Mouse (Mus musculus): ENCODE results near the gene Lsm7. TPM values are rescaled to one million over a fixed set of nuclear protein-coding genes. Genes with fewer than 3 reads are reported as not detected.
"Not testable (repeated sequence)": the region's sequence is repeated elsewhere in the genome, so short reads cannot be mapped to it uniquely, and the experiment has no call there.

The Lsm7 gene
- polyA plus RNA-seq, 1 experiment from 2014 or later, result 358 TPM

DNA sequence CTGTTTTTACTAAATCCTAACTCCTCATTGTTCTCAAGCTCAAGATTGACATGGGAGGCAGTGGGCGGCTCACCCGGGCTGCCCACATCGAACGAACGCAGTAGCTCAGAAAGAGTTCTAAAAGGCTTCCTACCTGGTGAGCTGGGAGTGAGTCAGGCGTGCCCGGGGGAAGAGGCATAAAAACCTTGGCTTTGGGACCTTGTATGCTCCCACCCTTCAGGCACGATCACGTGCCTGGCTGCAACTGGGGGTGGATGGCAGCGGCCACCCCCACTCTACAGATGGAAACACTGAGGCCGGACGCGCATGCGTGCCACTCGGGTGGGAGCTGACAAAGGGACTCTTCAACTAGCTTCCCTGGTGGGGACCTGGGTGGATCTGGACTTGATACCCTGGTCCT is 12.7 kb downstream of the Lsm7 start:
- H3K4me3 ChIP-seq, result no peak overlapping the region
- no peak overlapping the region for H3K27ac ChIP-seq
- WGBS, result 85% methylated on average over 15 of the region's 15 CpGs
- peaks cover 83% of the 10 kb centered on the region for H3K27me3 ChIP-seq (ENCODE audit: low read depth, poor library complexity, severe bottlenecking)
- peaks cover 30% of the 10 kb centered on the region for H3K4me1 ChIP-seq
- no peaks in the 10 kb centered on the region for H3K9me3 ChIP-seq (replicated peaks)
- H3K36me3 ChIP-seq, result no peaks in the 10 kb centered on the region
- no peak for DNase-seq (ENCODE audit: low spot score)

DNA sequence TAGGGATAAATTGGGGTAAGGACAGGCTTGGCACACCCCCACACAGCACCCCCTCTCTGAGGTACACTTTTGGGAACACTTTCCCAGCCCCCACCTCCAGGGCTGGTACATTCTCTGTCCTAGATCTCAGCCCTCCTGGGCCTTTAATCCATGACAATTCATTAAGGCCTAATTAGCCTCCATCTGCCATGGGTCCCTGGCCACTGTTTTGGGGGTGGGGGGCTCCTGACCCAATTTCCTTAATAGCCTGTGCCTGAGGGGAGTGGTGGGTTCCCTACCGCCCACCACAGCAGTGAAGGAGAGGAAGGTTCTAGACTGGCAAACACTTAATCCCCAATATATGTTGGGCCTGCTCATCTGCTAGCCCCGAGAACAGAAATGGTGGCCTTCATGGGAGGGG is 13.3 kb downstream of the Lsm7 start:
- Histone ChIP-seq H3K4me3 (no peak overlapping the region), H3K4me1 (peaks cover 36% of the 10 kb centered on the region), H3K9me3 (replicated peaks) (no peaks in the 10 kb centered on the region), H3K27me3 (ENCODE audit: low read depth, poor library complexity, severe bottlenecking) (peaks cover 89% of the 10 kb centered on the region), H3K36me3 (no peaks in the 10 kb centered on the region), H3K27ac (no peak overlapping the region)
- DNase-seq (ENCODE audit: low spot score), result no peak
- 70% methylated on average over 2 of the region's 2 CpGs for WGBS

DNA sequence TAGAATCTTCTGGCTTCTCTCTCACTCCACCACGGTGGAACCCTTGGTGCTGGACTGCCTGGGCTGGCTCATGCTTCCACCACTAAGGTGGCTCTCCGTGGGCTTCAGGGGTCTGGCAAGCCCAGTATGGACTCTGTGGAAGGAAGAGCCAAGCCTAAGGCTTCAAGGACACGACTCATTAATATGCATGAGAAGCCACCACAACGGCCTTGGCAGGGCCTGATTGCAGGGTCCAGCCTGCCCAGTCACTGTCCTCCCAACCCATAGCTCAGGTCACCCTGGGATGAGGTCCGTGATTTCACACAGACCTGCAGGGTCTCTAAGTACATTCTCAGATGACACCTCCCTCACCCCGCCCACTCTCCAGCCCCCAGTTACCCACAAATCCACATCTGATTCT is 15.2 kb downstream of the Lsm7 start:
- Histone ChIP-seq H3K27me3 (ENCODE audit: low read depth, poor library complexity, severe bottlenecking) (peaks cover 90% of the 10 kb centered on the region), H3K9me3 (replicated peaks) (no peaks in the 10 kb centered on the region), H3K27ac (no peak overlapping the region), H3K4me1 (peaks cover 43% of the 10 kb centered on the region), H3K36me3 (no peaks in the 10 kb centered on the region), H3K4me3 (no peak overlapping the region)
- no peak for DNase-seq (ENCODE audit: low spot score)
- 61% methylated on average over 6 of the region's 6 CpGs for WGBS

DNA sequence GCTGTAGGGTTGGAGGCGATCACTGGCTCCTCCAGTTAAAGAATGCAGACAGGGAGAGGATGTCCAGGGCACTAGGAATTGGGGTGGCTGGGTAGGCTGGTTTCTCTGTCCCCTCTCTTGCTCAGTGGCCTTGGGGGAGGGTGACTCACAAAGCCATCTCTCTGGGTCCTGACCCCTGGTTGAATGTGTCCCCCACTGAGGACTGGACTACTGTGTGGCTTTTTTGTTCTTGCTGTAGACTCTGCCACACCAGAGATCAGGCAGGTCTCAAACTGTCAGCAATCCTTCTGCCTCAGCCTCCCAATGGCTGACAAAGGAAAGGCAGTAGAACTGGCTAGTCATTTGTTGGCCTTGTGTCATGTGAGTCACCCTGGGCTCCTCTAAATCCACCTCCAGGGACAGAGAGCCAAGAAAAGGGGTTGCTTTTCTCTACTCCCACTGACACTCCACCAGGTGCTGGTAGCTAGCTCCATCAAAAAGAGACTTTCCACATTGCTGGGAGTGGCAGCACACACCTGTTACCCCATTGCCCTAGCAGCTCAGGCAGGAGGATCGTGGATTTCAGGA is 16.6 kb downstream of the Lsm7 start:
- peaks cover 90% of the 10 kb centered on the region for H3K27me3 ChIP-seq (ENCODE audit: low read depth, poor library complexity, severe bottlenecking)

DNA sequence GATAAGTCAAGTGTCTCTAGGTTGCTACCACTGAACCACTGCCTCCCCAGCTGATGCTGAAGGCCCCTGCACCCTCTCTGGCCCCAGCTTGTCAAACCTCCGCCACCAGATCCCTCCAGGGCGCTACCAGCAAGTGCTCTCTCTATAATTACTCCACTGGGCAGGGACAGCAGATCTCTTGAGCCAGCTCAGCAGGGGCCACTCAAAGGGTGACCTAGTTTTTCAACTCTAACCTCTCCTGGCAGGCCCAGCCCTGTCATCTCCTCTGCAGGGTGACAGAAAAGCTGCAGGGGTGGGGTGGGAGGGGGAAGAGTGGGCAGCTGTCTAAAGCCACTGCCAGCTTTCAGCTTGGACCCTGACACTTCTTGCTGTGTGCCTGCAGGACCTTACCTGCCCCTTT is 17.2 kb downstream of the Lsm7 start:
- Histone ChIP-seq H3K27me3 (ENCODE audit: low read depth, poor library complexity, severe bottlenecking) (peaks cover 90% of the 10 kb centered on the region), H3K4me1 (peaks cover 38% of the 10 kb centered on the region), H3K36me3 (no peaks in the 10 kb centered on the region), H3K4me3 (no peak overlapping the region), H3K9me3 (replicated peaks) (no peaks in the 10 kb centered on the region; the same call in 1 of the 2 replicates), H3K27ac (no peak overlapping the region; the same call in 1 of the 2 replicates)
- DNase-seq (ENCODE audit: low spot score), result no peak
- WGBS, result 7% methylated on average over 2 of the region's 2 CpGs

More for the DNA sequence above, 16.6 kb downstream of the Lsm7 start:
- Histone ChIP-seq H3K9me3 (replicated peaks) (no peaks in the 10 kb centered on the region; the same call in 1 of the 2 replicates), H3K4me1 (peaks cover 39% of the 10 kb centered on the region), H3K36me3 (no peaks in the 10 kb centered on the region), H3K4me3 (no peak overlapping the region), H3K27ac (no peak overlapping the region)
- 69% methylated on average over 2 of the region's 2 CpGs for WGBS
- no peak for DNase-seq (ENCODE audit: low spot score)

DNA sequence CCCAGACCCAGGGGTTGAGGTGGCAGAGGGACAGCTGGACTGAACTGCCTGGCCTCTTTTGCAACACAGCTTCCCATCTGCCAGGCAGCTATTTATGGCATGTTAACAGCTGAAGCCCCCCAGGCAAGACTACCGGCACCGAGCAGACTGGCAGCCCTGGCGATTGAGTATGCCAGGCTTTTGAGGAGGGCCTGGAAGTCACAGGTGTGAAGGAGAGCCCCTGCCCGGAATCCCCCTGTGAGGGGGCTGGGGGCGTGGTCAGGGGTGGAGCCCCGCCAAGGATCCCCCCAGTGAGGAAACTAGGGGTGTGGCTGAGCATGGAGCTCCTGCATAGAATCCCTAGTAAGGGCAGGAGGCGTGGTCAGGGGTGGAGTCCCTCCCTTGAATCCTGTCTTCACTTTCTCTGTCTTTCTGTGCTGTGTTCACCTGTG is 18.0 kb downstream of the Lsm7 start:
- H3K4me1 ChIP-seq, result peaks cover 38% of the 10 kb centered on the region
- WGBS, result 55% methylated on average over 7 of the region's 7 CpGs
- no peaks in the 10 kb centered on the region; the same call in 1 of the 2 replicates for H3K36me3 ChIP-seq
- no peak overlapping the region; the same call in 1 of the 2 replicates for H3K4me3 ChIP-seq
- H3K9me3 ChIP-seq (replicated peaks), result no peaks in the 10 kb centered on the region; the same call in 1 of the 2 replicates
- H3K27me3 ChIP-seq (ENCODE audit: low read depth, poor library complexity, severe bottlenecking), result peaks cover 90% of the 10 kb centered on the region
- no peak for DNase-seq (ENCODE audit: low spot score)
- H3K27ac ChIP-seq, result no peak overlapping the region

GRCm38 (mm10) chr10:80835617-80836016 is 19.4 kb downstream of the Lsm7 start:
- H3K4me1 ChIP-seq, result peaks cover 46% of the 10 kb centered on the region
- H3K27ac ChIP-seq, result 0 out of 2 replicates have a peak overlapping the region, but pooled peaks have one; percentile 4
- H3K4me3 ChIP-seq, result peak overlapping the region; percentile 16
- peaks cover 2% of the 10 kb centered on the region for H3K36me3 ChIP-seq
- no peak for DNase-seq (ENCODE audit: low spot score)
- peaks cover 76% of the 10 kb centered on the region for H3K27me3 ChIP-seq (ENCODE audit: low read depth, poor library complexity, severe bottlenecking)
- WGBS, result 58% methylated on average over 30 of the region's 30 CpGs
- H3K9me3 ChIP-seq (replicated peaks), result no peaks in the 10 kb centered on the region; the same call in 1 of the 2 replicates

DNA sequence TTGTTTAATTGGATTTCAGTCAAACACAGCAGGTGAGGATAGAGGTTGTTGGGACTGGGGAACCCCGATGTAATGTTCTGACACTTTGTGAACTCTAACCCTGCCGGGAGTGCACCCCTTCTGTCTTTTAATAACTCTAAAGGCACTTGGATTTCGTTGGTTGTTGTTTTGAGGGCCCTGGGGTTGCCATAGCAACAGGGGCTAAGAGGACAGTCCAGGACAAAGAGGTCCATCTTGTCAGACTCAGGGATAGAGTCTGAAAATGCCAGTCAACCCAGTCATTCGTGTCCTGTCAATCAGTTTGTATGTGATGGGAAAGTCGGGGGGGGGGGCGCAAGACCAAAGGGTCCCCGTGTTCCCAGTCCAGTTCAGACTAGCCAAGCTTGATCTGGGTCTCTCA is 22.2 kb downstream of the Lsm7 start:
- Histone ChIP-seq H3K9me3 (replicated peaks) (no peaks in the 10 kb centered on the region; the same call in 1 of the 2 replicates), H3K36me3 (peaks cover 28% of the 10 kb centered on the region), H3K27me3 (ENCODE audit: low read depth, poor library complexity, severe bottlenecking) (peaks cover 58% of the 10 kb centered on the region), H3K4me1 (peaks cover 64% of the 10 kb centered on the region), H3K4me3 (no peak overlapping the region), H3K27ac (no peak overlapping the region)
- WGBS, result 79% methylated on average over 7 of the region's 7 CpGs
- no peak for DNase-seq (ENCODE audit: low spot score)

DNA sequence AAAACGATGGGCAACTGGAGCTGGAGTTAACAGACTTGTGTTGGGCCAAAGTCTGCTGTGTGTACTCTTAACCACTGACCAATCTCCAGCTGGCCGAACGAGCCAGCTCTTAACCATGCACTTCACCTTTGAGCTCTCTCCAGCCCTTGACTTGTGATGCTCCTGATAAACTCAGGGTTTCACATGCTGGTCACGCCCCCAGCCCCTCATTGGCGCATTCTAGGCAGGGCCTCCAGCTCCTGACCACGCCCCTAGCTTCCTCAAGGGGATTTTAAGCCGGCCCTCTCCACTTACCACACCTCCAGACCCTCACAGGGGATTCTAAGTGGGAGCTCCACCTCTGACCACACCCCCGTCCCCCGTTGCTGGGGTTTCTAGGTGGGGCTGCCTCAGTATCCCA is 23.9 kb downstream of the Lsm7 start:
- peak; percentile 78 for DNase-seq (ENCODE audit: low spot score)
- no peaks in the 10 kb centered on the region; the same call in 1 of the 2 replicates for H3K9me3 ChIP-seq (replicated peaks)
- WGBS, result 3% methylated on average over 9 of the region's 9 CpGs
- H3K27me3 ChIP-seq (ENCODE audit: low read depth, poor library complexity, severe bottlenecking), result peaks cover 42% of the 10 kb centered on the region
- H3K4me3 ChIP-seq, result no peak overlapping the region
- no peak overlapping the region; the same call in 1 of the 2 replicates for H3K27ac ChIP-seq
- H3K4me1 ChIP-seq, result peaks cover 57% of the 10 kb centered on the region
- peaks cover 31% of the 10 kb centered on the region for H3K36me3 ChIP-seq

DNA sequence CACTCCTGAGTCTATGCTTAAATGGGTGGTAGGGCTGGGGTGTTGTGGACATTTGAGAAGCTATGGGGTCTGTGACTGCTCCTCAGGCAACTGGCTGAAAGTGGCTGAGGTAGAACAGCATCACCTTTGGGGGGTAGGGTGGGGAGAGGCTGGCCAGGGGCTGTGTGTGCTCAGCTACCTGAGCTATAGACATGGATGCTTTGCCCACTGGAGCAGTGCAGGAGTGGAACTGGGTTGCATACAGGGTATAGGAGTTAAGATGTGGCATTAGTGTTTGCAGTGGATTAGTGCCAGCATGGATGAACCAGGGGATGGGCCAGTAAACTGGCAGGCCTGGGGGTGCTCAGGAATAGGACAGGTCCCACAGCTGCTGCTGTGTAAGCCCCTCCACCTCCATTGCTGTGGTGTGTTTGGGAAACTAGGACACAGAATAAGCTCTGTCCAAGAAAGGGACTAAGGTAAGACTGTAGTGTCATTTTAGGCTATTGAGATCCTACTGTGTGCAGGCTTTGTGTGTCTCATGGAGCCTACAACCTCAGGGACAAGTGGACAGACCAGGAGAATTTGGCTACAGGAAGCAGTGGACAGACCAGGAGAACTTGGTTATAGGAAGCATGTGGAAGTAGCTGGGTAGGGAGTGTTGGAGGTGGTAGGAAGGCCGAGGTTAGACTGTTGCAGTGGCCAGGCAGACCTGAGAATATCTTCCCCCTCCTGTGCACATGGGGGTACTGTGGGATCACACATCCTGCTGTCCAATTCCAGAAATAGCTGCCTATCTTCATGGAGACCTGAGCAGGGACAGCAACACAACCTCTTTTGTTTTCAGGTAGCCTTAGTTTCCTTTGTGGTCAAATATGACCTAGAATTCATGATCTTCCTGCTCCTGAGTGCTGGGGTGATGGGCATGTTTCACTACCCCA is 25.4 kb downstream of the Lsm7 start:
- peaks cover 26% of the 10 kb centered on the region for H3K27me3 ChIP-seq (ENCODE audit: low read depth, poor library complexity, severe bottlenecking)
- no peaks in the 10 kb centered on the region; the same call in 1 of the 2 replicates for H3K9me3 ChIP-seq (replicated peaks)
- H3K27ac ChIP-seq, result no peak overlapping the region
- no peak overlapping the region; the same call in 1 of the 2 replicates for H3K4me3 ChIP-seq
- DNase-seq (ENCODE audit: low spot score), result no peak
- peaks cover 31% of the 10 kb centered on the region for H3K36me3 ChIP-seq
- 65% methylated on average over 1 of the region's 1 CpGs for WGBS
- H3K4me1 ChIP-seq, result peaks cover 45% of the 10 kb centered on the region

DNA sequence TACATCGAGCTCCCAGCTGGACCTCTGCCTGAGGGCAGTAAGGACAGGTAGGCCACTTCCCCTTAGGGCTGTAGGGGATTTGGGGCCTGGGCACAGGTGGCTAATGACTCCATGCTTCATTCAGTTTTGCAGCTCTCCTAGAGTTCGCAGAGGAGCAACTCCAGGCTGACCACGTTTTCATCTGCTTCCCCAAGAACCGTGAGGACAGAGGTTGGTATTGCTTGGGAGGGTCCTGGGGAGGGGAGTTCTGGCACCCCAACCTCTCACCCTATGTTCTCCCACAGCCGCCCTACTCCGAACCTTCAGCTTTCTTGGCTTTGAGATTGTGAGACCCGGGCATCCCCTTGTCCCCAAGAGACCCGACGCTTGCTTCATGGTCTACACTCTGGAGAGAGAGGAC is 26.4 kb downstream of the Lsm7 start:
- not testable (repeated sequence) for H3K27ac ChIP-seq; H3K9me3 ChIP-seq (replicated peaks); DNase-seq (ENCODE audit: low spot score)
- peaks cover 31% of the 10 kb centered on the region for H3K36me3 ChIP-seq
- WGBS, result 92% methylated on average over 9 of the region's 9 CpGs
- peaks cover 41% of the 10 kb centered on the region for H3K4me1 ChIP-seq
- peaks cover 16% of the 10 kb centered on the region for H3K27me3 ChIP-seq (ENCODE audit: low read depth, poor library complexity, severe bottlenecking)
- peak overlapping the region; percentile 94; the same call in 1 of the 2 replicates for H3K4me3 ChIP-seq

DNA sequence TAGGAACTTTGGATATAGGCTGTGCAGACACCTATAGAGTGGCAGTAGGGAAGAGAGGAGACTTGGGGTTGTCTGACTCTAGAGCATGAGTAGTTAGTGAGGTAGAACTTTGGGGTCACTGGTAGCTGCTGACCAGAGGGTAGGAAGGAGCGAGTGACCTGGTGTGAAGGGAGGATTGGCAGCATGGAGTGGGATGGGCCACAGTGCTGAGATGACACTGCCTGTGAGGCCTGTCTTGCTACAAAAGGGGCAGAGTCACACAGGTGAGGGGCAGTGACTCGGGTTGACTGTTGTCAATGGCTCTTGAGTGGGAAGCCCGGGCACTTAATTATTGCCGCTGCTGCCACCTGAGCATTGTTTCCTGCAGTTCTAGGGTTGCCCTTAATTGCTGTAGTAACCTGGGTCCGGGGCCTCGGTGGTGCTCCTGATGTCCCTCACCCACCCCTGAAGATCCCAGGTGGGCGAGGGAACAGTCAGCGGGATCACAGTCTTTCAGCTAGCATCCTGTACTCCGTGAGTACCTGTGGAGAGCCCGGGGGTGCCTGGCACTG is 27.1 kb downstream of the Lsm7 start:
- no peak for DNase-seq (ENCODE audit: low spot score)
- Histone ChIP-seq H3K36me3 (peaks cover 31% of the 10 kb centered on the region), H3K4me1 (peaks cover 41% of the 10 kb centered on the region), H3K4me3 (peak overlapping the region; percentile 94), H3K9me3 (replicated peaks) (no peaks in the 10 kb centered on the region), H3K27me3 (ENCODE audit: low read depth, poor library complexity, severe bottlenecking) (peaks cover 10% of the 10 kb centered on the region), H3K27ac (no peak overlapping the region)
- 87% methylated on average over 10 of the region's 10 CpGs for WGBS
